Mouse (Mus musculus) forebrain, embryonic 15.5 days (tissue): ENCODE measurements around the gene 4931414P19Rik. TPM values are rescaled to one million over a fixed set of nuclear protein-coding genes. Genes with fewer than 3 reads are reported as not detected.

Experiments
- ATAC-seq: fragments of 200-750 bp; cut with Nextera tagmentation; replicated peaks from 2 replicates; pipeline ENCODE4 v1.8.0; 2017; ENCODE audit warnings: mild to moderate bottlenecking, moderate TSS enrichment, moderate library complexity
- H3K27ac ChIP-seq: fragments of 300-500 bp; sonication (generic); replicated peaks from 2 replicates; pipeline ENCODE4 v1.5.1; 2015; ENCODE audit warnings: mild to moderate bottlenecking, inconsistent platforms
- H3K27me3 ChIP-seq: fragments of 300-500 bp; sonication (generic); 2 replicates; pipeline ENCODE4 v1.6.1; 2015; ENCODE audit warnings: inconsistent platforms
- H3K36me3 ChIP-seq: fragments of 300-500 bp; sonication (generic); 2 replicates; pipeline ENCODE4 v1.6.1; 2015; ENCODE audit warnings: mild to moderate bottlenecking, inconsistent platforms
- H3K4me1 ChIP-seq: fragments of 300-500 bp; sonication (generic); 2 replicates; pipeline ENCODE4 v1.6.1; 2015; ENCODE audit warnings: inconsistent platforms
- H3K4me2 ChIP-seq: fragments of 300-500 bp; sonication (generic); replicated peaks from 2 replicates; pipeline ENCODE4 v1.6.1; 2015; ENCODE audit warnings: mild to moderate bottlenecking, inconsistent platforms
- H3K4me3 ChIP-seq: fragments of 300-500 bp; sonication (generic); 2 replicates; pipeline ENCODE4 v1.5.1; 2015; ENCODE audit warnings: mild to moderate bottlenecking, inconsistent platforms
- H3K9ac ChIP-seq: fragments of 300-500 bp; sonication (generic); replicated peaks from 2 replicates; pipeline ENCODE4 v1.6.1; 2015; ENCODE audit warnings: mild to moderate bottlenecking, inconsistent platforms
- H3K9me3 ChIP-seq: fragments of 300-500 bp; sonication (generic); 2 replicates; pipeline ENCODE4 v1.6.1; 2016; ENCODE audit warnings: inconsistent platforms
- WGBS: fragments of 180-500 bp; shearing (Covaris S2); methylation state at CpG from one replicate; pipeline ENCODE4 v1.1.7; 2015; ENCODE audit warnings: mixed read lengths; 5-methylcytosine and 5-hydroxymethylcytosine counted together
- polyA plus RNA-seq: library from polyadenylated mRNA; unstranded; fragments of >200 nt; fragmentation: Nextera tagmentation; extraction: Ambion mirVana; gene quantifications from 2 replicates; pipeline ENCODE4 v1.2.1, GENCODE M21; 2015

4931414P19Rik gene
- polyA plus RNA-seq, 1 experiment from 2014 or later, result 8.0 TPM

DNA sequence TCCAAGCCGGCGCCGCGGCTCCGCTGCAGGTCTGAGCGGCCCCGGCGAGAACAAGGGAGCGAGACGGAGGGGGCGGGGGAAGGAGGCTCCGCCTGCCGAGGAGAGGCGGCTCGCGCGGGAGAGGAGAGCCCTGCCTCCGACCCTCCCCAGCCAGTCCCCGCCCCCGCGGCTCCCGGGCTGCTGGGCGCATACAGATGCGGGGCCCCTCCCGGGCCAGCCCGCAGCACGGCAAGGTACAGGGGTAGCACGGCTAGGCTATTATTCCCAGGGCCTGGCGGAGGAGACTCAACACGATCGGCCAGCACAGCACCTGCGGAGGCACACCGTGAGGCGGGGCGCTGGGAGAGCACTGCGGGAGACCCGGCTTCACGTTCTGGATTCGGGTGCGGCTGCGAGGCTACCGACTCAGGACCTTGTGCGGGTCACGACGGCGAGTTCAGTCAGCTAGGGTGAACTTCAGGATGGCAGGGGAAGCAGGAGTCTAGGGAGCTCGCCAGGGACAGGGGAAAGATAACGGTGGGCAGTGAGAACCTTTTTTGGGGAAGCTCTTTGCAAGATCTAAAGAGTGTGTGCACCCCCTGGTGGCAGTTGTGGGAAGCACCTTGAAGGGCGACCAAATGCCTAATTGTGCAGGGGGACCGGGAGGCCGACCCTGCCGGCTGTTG lies 35.6 kb upstream of the 4931414P19Rik start, which contains the start of gene Cdh24:
Gene Cdh24, minus strand, starts transcription at position 60 of the 665 bp plus-strand sequence.
- Histone ChIP-seq H3K4me2 (peak within 1 kb of the TSS; percentile 63), H3K27me3 (no peaks in the 10 kb centered on the region), H3K36me3 (peaks cover 53% of the 10 kb centered on the region), H3K9ac (peak within 1 kb of the TSS; percentile 93), H3K27ac (peak within 1 kb of the TSS; percentile 84), H3K9me3 (no peaks in the 10 kb centered on the region), H3K4me1 (peaks cover 25% of the 10 kb centered on the region), H3K4me3 (peak within 1 kb of the TSS; percentile 72)
- ATAC-seq, result peak; percentile 96
- under 1% methylated on average over 47 of the region's 52 CpGs for WGBS

DNA sequence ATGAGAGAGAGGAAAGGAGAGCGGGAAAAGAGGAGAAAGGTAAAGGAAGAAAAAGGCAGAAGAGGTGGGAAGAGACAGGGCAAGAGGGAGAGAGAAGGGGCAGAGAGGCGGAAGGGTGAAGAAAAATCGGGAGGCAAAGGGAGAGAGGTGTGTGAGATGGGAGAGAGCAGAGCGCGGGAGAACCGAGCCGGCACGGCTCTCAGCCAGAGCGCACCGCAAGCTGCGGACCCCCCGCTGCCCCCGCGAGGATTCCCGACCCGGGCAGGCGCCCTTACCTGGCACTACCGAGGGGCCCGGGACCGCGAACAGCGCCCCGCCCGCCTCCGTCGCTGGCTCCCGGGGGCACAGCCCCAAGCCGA lies 35.1 kb upstream of the 4931414P19Rik start, which contains the start of gene Gm17606:
Gene Gm17606, plus strand, starts transcription at position 7 of the 359 bp plus-strand sequence.
- no peaks in the 10 kb centered on the region for H3K9me3 ChIP-seq
- WGBS, result 1% methylated on average over 19 of the region's 28 CpGs
- H3K4me1 ChIP-seq, result peaks cover 25% of the 10 kb centered on the region
- peak within 1 kb of the TSS; percentile 63 for H3K4me2 ChIP-seq
- no peaks in the 10 kb centered on the region for H3K27me3 ChIP-seq
- H3K4me3 ChIP-seq, result peak within 1 kb of the TSS; percentile 72
- peaks cover 51% of the 10 kb centered on the region for H3K36me3 ChIP-seq
- H3K27ac ChIP-seq, result peak within 1 kb of the TSS; percentile 84
- peak; percentile 52 for ATAC-seq
- H3K9ac ChIP-seq, result peak within 1 kb of the TSS; percentile 93

GRCm38 (mm10) chr14:54640121-54640520 lies 34.3 kb upstream of the 4931414P19Rik start:
- peaks cover 25% of the 10 kb centered on the region for H3K4me1 ChIP-seq
- H3K27me3 ChIP-seq, result no peaks in the 10 kb centered on the region
- peak overlapping the region; percentile 72 for H3K4me3 ChIP-seq
- peak overlapping the region; percentile 42 for H3K9ac ChIP-seq
- peak overlapping the region; percentile 63 for H3K4me2 ChIP-seq
- H3K9me3 ChIP-seq, result no peaks in the 10 kb centered on the region
- ATAC-seq, result no peak
- peaks cover 43% of the 10 kb centered on the region for H3K36me3 ChIP-seq
- H3K27ac ChIP-seq, result no peak overlapping the region
- WGBS, result 4% methylated on average over 4 of the region's 4 CpGs

GRCm38 (mm10) chr14:54638210-54638609 lies 32.4 kb upstream of the 4931414P19Rik start:
- no peaks in the 10 kb centered on the region for H3K9me3 ChIP-seq
- no peak overlapping the region for H3K9ac ChIP-seq
- H3K4me2 ChIP-seq, result no peak overlapping the region
- H3K36me3 ChIP-seq, result peaks cover 34% of the 10 kb centered on the region
- no peak overlapping the region for H3K27ac ChIP-seq
- no peaks in the 10 kb centered on the region for H3K27me3 ChIP-seq
- WGBS, result 71% methylated on average over 5 of the region's 5 CpGs
- H3K4me1 ChIP-seq, result peaks cover 25% of the 10 kb centered on the region
- no peak overlapping the region for H3K4me3 ChIP-seq
- no peak for ATAC-seq

- H3K4me1 ChIP-seq, result peaks cover 25% of the 10 kb centered on the region
- peaks cover 35% of the 10 kb centered on the region for H3K36me3 ChIP-seq
- no peak for ATAC-seq
- no peak overlapping the region for H3K4me3 ChIP-seq
- H3K27me3 ChIP-seq, result no peaks in the 10 kb centered on the region
- no peaks in the 10 kb centered on the region for H3K9me3 ChIP-seq
- no peak overlapping the region for H3K27ac ChIP-seq
- H3K4me2 ChIP-seq, result no peak overlapping the region
- 44% methylated on average over 8 of the region's 8 CpGs for WGBS
- no peak overlapping the region for H3K9ac ChIP-seq
Observed at GRCm38 (mm10) chr14:54636954-54637353, 31.2 kb upstream of the 4931414P19Rik start.

GRCm38 (mm10) chr14:54634182-54634581 lies 28.4 kb upstream of the 4931414P19Rik start:
- Histone ChIP-seq H3K4me2 (no peak overlapping the region), H3K9ac (no peak overlapping the region), H3K4me3 (no peak overlapping the region), H3K9me3 (no peaks in the 10 kb centered on the region), H3K36me3 (peaks cover 51% of the 10 kb centered on the region), H3K27me3 (no peaks in the 10 kb centered on the region), H3K4me1 (peaks cover 11% of the 10 kb centered on the region), H3K27ac (no peak overlapping the region)
- no peak for ATAC-seq
- WGBS, result 88% methylated on average over 4 of the region's 4 CpGs

DNA sequence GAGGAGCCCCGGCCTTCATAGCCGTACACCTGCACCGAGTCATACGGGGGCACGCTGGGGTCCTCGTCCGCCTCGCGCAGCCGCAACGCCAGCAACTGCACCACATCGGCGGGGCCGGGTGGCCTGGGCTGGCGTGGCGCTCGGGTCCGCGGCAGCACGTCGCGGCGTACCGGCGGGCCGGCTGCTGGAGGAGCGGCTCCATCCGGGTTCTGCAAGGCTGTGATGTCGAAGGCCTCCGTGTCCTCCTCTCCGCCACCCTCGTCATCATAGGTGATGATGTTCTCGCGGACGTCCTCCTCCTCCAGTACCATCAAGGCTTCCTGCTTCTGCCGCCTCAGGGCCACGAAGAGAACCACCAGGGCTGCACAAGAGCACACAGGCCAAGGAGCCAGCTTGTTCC lies 26.5 kb upstream of the 4931414P19Rik start:
- no peak for ATAC-seq
- no peaks in the 10 kb centered on the region for H3K4me1 ChIP-seq
- no peak overlapping the region for H3K4me2 ChIP-seq
- no peak overlapping the region for H3K9ac ChIP-seq
- H3K9me3 ChIP-seq, result no peaks in the 10 kb centered on the region
- WGBS, result 89% methylated on average over 37 of the region's 37 CpGs
- no peak overlapping the region for H3K27ac ChIP-seq
- no peak overlapping the region for H3K4me3 ChIP-seq
- peaks cover 46% of the 10 kb centered on the region for H3K36me3 ChIP-seq
- no peaks in the 10 kb centered on the region for H3K27me3 ChIP-seq

DNA sequence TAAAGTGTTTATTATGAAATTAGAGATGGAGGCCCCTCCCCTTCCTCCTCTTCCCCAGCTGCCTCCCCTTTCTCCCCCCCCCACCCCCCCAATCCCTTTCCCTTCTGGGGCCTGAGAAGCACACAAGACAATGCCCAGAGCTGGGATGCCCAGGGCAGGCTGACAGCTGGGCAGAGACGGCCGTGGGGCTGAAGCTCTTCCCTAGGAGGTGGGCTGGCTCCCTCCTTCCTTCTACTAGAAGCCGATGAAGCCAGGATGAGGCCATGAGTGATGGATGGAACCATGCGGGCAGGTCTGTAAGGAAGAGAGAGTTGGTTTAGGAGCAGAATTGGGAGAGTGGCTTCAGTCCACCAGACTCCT lies 25.4 kb upstream of the 4931414P19Rik start:
- H3K4me2 ChIP-seq, result no peak overlapping the region
- H3K4me3 ChIP-seq, result no peak overlapping the region
- H3K9me3 ChIP-seq, result no peaks in the 10 kb centered on the region
- no peak overlapping the region for H3K9ac ChIP-seq
- 71% methylated on average over 4 of the region's 4 CpGs for WGBS
- no peaks in the 10 kb centered on the region for H3K4me1 ChIP-seq
- H3K36me3 ChIP-seq, result peaks cover 40% of the 10 kb centered on the region
- no peaks in the 10 kb centered on the region for H3K27me3 ChIP-seq
- no peak for ATAC-seq
- peak overlapping the region; percentile 15; the same call in 1 of the 2 replicates for H3K27ac ChIP-seq

DNA sequence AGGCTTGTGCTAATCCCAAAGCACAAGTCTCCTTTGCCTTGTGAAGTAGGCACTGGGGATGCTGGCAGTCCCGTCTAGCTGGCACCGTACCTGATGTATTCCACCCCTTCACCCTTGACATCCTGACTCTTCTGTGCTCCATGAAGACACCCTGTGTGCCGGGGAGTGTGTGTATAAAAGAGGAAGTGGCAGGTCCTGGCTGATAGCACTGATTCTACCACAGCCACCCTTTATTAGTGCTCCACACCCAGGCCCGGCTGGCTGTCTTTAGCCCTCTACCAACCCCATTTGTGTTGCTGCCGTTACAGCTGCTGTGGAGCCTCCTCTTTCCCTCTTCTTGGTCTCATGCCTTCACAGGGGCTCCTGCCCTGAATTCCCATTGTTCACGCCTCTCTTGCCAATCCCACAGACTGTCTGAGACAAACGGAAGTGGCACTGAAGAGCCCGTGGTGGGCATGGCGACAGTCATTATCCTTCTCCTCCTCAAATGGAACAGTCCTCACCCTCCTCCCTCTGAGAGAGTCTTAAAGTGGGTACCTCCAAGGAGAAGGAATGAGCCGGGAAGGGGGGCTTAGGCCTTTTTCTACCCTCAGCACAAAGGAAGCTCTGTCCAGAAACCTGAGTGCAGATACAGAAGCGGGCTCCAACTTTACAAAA lies 24.9 kb upstream of the 4931414P19Rik start:
- H3K27ac ChIP-seq, result no peak overlapping the region
- H3K36me3 ChIP-seq, result peaks cover 39% of the 10 kb centered on the region
- no peaks in the 10 kb centered on the region for H3K27me3 ChIP-seq
- no peak overlapping the region for H3K9ac ChIP-seq
- H3K4me2 ChIP-seq, result no peak overlapping the region
- H3K4me1 ChIP-seq, result no peaks in the 10 kb centered on the region
- no peak for ATAC-seq
- H3K9me3 ChIP-seq, result no peaks in the 10 kb centered on the region
- 67% methylated on average over 11 of the region's 11 CpGs for WGBS
- H3K4me3 ChIP-seq, result no peak overlapping the region

- no peaks in the 10 kb centered on the region for H3K4me1 ChIP-seq
- no peak overlapping the region for H3K4me3 ChIP-seq
- H3K9me3 ChIP-seq, result no peaks in the 10 kb centered on the region
- H3K27me3 ChIP-seq, result no peaks in the 10 kb centered on the region
- 93% methylated on average over 2 of the region's 2 CpGs for WGBS
- ATAC-seq, result no peak
- H3K9ac ChIP-seq, result no peak overlapping the region
- H3K27ac ChIP-seq, result no peak overlapping the region
- H3K4me2 ChIP-seq, result no peak overlapping the region
- peaks cover 39% of the 10 kb centered on the region for H3K36me3 ChIP-seq
Observed at GRCm38 (mm10) chr14:54629797-54630196, 24.0 kb upstream of the 4931414P19Rik start.

DNA sequence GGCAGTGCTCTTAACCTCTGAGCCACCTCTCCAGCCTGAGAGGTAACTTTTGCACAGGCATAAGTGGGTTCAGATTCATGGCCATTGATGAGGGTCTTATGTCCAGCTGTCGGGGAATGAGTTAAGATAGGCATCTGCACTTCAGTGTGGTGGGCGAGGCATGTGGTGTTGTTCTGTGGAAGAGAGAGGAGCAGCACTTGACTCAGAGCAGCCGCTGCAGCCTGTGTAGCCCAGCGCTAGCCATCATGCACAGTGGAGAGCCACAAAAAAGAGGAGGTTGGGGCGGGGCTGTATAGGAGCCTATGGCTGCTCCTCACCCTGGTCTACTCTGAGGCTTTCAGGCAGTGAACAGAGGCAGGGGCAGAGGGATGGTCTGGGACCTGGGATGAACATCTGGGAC lies 22.3 kb upstream of the 4931414P19Rik start:
- H3K9ac ChIP-seq, result no peak overlapping the region
- H3K4me1 ChIP-seq, result no peaks in the 10 kb centered on the region
- 77% methylated on average over 5 of the region's 5 CpGs for WGBS
- ATAC-seq, result no peak
- peaks cover 27% of the 10 kb centered on the region for H3K36me3 ChIP-seq
- H3K27ac ChIP-seq, result no peak overlapping the region
- no peak overlapping the region for H3K4me3 ChIP-seq
- no peak overlapping the region for H3K4me2 ChIP-seq
- no peaks in the 10 kb centered on the region for H3K27me3 ChIP-seq
- no peaks in the 10 kb centered on the region for H3K9me3 ChIP-seq

- Histone ChIP-seq H3K4me3 (no peak overlapping the region), H3K9me3 (no peaks in the 10 kb centered on the region), H3K27me3 (no peaks in the 10 kb centered on the region), H3K27ac (no peak overlapping the region), H3K4me2 (no peak overlapping the region), H3K9ac (no peak overlapping the region), H3K36me3 (no peaks in the 10 kb centered on the region; the same call in 1 of the 2 replicates), H3K4me1 (no peaks in the 10 kb centered on the region)
- no peak for ATAC-seq
- 74% methylated on average over 10 of the region's 10 CpGs for WGBS
Observed at GRCm38 (mm10) chr14:54624976-54625375, 19.2 kb upstream of the 4931414P19Rik start.
